Mouse (Mus musculus) mesoderm, embryonic 11.5 days (tissue): ENCODE results near the gene Etv6.
A peak's percentile ranks its signal among the peaks of the same experiment; 100 is the strongest.

Experiments
- DNase-seq: peaks from one replicate; pipeline ENCODE4 v3.0.0-alpha.2; 2012; ENCODE audit warnings: low read depth, low spot score

The Etv6 gene

DNA sequence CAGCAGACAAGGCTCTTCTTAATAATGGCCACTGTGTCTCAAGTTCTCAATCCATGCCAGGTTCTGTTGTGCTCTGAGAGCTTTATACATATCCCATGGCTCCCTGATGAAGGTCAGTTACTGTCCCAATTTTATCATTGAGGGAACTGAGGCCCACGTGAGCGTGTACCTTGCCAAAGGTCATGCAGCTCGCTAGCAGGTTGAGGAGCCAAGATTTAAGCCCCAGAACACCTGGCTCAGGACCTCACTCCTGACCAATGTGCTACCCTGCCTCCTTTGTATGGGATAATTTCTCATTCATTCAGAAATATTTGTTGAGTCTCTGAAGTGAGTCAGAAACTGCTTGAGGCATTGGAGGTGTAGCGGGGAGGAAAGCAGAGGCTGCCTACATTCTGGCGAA, 170.8 kb downstream of the Etv6 start:
- no peak for DNase-seq

DNA sequence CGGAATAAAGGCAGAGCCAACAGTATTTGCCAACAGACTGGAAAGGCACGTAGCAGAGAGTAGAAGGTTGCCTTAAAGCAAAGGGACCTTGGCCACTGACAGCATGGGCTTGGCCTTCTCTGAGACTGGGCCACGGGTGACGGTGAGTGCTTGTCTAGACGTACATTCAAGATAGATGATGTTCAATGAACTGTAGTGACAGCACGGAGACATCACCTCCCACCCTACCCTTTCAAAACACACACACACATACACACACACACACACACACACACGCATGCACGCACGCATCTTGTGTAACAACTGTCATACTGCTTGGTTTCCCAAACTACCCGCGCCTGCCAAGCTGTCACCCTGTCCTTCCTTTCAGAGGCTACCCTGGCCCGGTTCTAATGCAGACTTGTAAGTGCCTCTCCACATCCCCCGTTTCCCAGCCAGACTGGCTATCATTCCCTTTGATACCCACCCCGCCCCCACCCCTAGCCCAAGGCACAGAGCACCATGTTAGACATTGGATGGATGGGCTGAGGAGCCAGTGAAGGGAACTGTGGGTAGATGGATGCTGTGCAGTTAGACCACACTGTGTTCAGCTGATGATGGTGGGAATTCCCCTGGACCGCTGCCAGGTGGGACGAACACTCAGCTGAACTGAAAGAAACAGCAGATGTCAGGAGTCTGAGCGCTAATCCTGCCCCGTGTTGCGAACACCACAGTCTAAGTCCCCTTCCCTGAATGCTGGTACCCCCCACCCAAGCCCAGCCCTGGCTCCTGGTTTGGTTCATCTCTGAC, 172.1 kb downstream of the Etv6 start:
- DNase-seq, result peak; percentile 41

DNA sequence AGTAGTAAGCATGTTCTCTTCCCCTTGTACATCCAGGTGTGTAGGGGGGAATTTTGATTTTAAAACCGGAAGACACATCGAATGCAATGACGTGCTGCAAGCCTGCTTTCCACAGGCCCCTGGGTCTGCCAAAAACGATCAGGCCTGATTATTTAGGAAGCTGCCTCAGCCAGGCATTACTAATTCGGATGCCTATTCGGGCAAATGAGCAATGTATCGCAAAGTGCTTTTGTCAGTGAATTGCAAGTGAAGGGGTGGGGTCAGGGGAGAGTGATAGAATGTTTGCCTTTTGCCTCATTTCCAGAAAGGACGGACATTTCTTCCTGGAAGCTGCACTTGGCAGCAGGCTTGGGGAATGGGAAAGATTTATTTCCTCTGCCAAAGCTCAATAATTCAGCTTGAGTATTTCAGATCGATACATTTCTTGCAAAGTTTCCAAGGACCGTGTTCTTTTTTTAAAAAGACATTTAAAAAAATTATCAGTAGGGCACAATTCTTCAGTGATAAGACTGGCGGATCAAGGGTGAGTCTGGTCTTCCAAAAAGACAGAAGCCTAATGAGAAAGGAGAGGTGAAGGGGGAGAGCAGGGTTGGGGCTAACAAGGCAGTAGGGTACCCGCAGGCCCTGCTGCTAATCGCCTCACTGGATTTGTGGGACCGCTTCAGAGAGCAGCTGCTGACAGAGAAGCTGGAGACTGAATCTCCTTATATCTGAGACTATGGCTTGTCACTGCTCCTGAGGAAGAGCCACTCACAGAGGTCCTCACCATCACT, 172.9 kb downstream of the Etv6 start:
- no peak for DNase-seq

DNA sequence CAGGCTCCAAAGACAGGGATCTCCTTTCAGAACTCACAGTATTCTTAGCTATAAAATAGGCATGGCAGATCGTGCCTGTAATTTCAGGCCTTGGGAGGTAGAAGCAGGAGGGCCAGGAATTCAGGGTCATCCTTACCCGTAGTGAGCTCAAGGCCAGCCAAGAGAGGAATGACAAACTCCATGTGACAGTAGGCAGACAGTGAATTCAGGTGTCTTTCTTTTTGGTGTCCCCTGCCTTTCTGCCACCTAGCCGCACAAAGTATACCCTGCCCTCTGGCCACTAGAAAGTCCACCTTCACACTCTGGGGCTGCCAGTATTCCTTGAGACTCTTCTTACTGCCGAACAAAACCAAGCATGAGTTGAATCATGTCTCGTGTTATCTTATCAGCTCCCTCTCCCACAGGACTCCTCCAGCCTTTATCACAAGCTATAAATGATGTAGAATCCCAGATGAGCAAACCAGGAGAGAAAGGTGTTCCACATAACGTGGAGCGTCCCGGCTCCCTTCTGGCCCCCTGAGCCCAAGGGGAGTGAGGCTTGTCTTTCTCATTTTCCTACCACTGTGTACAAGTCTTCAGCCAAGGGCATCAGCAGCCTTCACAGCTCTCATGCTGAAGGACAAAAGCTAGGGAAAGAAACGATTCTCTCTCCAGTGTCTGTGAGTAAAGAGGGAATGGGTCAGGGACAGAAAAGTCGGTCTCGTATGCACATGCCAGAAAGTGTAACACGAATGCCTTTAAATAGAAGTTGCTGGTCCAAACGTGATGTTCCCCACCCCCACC, 175.4 kb downstream of the Etv6 start:
- no peak for DNase-seq

DNA sequence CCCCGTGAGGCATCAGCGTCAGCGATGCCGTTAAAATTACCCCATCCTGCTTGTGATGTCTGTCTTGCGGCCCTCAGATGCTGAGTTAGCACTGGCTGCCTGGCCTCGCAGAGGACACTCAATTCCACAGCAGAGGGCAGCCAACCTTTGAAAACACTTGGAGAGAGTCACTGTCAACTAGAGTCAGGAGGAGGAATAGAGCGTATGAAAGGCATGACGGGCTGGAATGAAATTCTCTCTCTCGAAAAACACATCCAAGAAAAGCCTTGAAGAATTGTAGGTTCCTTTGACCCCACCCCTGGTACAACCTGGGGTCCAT, 175.9 kb downstream of the Etv6 start:
- DNase-seq, result no peak

DNA sequence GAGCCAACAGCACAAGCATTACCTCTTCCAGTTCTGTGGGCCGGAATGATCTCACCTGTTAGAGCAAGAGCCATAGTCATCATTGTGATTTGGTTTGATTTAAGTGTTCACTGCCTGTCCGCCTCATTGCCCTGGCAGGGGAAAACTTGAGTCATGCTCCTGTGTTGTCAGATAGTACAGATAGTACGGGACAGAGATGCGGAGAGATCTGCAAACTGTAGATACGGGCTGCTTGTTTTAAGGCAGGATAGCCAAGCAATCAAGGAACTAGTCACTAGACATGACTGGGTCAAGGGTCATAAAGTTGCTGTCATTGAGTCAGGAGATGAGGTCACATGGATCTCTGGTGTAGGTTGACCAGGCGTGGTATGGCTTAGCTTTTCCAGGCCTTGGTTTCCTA, 182.2 kb downstream of the Etv6 start:
- DNase-seq, result no peak

DNA sequence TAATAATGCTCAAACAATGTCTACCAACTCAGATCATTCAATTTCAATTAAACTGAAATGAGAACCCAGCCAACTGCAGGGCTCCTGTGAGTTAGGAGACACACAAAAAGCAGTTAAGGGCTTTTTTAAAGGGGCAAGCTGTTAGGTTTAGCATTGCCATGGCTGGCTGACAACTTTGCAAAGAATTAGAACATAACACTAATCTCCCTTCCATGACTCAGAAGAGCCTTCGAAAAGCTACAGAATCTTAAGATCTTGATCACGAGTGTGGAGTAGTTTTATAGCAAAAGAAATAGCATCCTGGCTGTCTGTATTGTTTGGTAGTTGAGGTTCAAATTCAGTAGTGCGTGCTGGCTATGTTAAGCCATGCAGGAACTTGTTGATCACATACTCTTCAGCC, 182.9 kb downstream of the Etv6 start:
- no peak for DNase-seq

DNA sequence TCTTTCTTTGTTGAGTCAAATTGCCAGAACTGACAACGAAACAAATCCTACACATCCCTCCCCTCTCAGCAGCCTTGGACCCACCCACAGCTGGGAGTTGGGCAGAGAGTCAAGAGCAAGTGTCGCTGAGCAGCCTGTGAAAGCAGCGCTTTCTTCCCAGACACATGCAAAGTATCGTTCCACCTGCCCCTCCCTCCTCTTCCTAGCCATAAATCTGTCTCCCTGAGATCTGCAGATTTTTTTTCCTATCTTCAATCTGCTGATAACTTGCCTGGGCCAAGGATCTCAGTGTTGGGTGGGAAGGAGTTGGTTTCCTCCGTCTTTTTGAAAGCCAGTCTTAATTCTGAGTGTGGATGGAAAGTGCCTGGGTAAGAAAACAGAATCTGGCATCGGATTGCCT, 183.9 kb downstream of the Etv6 start:
- DNase-seq, result no peak

DNA sequence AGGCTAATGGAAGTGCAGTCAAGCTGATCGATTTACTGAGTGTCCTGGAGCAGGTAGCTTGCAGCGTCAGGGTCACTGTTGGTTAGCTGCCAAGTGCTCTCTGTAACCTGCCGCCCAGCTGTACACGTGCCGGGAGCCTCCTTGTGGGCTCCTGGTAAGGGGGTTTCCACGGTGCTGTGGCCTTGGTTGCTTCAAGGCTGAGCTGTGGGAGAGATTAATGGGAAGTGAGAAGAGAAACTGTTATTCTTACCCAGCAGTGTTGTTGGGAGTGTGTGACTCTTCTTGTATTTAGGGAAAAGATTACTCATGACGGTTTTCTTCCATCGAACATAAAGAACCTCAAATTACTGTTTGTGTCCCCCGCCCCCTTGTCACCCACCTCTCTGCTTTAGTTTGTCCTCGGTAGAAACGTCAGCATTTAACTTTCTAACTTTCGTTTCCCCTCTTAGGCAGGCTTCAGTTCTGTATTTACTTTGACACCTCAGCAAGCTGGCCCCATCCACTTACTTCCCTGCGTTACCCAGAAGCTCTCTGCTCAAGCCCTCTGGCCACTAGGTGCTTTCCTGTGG, 184.8 kb downstream of the Etv6 start:
- DNase-seq, result no peak

DNA sequence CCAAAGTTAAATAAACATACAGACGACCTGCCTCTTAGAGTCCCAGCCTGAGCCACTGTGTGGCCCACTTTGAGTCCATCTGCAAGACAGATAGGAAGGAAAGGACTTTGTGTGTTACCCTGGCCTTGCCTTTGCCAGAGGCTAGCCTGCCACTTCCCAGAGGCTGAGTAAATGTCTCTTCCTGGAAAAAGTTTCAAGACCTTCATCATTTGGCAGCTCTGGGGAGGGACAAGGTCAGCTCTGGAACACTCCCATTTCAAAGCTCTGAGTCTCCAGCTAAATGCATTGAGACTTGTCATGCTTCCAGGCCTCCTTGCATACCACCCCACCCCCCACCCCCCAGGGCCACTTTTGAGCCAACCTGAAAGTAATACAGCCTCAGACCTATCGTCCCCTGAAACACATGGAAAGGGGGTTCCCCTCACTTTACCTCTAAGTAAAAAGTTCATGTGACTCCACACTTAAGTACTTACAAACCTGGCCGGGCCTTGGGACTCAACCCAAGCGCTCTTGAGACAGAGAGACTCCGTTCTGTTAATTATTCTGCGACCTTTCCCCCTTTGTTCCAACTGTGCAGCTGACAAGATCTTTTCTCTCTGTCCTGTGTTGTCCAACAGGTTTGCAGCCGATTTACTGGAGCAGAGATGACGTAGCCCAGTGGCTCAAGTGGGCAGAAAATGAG, 186.9 kb downstream of the Etv6 start:
- no peak for DNase-seq

DNA sequence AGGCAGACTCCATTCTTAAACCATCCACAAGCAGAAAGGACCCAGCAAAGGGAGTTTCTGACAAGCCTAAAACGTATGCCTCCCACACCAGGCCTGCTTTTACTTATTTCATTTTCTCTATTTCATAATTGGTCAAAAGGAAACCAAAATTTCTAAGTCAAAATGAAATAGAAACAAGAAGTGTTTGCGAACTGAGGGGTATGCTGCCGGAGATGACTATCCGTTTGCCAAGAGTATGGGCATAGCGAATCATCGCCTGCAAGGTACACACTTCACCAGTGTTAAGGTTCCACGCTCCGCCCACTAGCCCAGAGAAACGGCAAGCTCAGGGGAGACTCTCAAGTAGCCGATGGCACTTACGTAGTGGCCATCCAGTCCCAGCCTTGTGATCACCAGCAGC, 190.1 kb downstream of the Etv6 start:
- DNase-seq, result no peak

DNA sequence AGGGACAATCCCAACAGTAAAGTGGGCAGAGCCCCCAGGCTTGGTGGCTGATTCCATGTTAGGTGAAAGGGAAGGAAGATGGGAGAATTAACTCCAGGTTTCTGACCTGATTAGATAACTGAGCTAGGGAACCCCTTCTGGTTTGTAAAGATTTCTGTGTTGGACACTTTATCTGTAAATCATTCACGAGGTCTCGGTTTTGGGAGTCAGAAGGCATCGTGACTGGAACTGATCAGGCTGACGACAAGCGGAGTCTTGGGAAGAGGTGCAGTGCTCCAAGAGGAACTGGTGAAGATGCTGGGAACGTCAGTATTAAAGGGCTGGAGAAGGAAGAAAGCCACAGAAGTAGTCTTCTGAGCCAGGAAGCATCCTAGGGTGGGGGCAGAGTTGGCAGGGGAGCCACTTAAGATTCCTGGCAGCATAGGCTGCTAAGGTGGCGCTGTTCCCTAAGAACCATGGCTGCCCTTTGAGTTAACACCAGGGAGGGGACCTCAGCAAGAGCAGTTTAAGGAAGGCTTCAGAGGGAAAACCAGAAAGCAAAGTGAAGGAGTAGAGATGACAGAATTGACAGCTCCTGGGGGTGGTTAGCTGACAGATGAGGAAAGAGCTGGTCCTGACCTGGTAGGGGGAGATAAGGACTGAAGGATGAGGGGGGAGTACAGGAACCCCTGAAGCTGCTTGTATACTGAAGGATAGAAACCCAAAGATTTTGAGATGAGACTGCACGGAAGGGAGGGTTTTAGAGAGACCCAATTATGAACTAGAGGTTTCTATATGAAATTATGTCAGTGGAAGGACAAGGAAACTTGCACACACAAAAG, 191.1 kb downstream of the Etv6 start:
- no peak for DNase-seq

DNA sequence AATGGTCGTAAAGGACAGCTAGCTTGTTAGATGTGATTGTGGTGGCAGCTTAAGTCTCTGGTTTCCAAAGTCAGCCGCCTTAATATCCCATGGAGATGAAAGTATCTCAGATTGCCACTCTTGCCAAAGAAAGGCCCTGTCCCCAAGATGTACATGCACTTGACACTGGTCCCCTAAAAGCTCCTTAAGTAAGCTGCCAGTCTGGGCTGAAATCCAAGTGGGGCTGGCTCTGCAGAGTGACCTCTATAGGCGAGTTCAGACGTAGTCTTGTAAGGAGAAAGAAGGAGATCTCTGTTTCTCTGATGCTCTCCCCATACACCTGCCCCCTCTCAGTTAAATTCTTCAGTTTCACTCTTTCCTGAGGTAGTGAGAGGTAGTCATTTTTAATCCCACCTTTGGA, 200.8 kb downstream of the Etv6 start:
- no peak for DNase-seq

DNA sequence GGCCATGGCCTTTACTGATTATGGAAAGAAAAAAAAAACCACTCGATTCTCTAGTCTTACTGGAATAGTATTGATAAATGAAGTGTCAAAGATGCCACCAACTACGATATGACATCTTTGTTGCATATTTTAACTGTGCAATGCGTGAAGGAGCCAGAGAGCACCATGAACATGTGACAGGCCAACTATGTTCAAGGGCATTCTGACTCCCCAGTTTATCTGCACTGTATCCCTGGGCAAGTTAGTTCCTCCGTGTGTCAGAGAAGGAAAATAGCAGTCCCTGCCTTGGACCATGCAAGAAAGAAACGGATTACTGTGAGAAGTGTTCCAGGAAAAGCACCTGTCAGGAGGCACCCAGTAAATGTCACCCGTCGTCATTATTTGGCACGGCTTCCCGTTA, 203.0 kb downstream of the Etv6 start:
- DNase-seq, result no peak

DNA sequence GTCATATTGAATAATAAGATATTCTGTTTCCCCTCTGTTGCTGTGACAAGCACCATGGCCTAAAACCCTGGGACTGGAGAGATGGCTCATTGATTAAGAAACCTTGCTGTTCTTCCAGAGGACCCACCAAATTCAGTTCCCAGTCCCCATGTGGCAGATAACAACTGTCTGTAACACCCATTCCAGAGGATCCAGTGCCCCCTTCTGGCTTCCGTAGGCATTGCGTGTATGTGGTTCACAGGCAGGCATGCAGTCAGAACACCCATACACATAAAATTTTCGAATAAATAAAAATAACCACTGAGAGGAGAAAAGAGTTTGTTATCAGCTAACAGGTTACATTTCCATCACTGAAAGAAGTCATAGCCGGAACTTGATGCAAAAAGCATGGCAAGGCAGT, 205.5 kb downstream of the Etv6 start:
- no peak for DNase-seq

DNA sequence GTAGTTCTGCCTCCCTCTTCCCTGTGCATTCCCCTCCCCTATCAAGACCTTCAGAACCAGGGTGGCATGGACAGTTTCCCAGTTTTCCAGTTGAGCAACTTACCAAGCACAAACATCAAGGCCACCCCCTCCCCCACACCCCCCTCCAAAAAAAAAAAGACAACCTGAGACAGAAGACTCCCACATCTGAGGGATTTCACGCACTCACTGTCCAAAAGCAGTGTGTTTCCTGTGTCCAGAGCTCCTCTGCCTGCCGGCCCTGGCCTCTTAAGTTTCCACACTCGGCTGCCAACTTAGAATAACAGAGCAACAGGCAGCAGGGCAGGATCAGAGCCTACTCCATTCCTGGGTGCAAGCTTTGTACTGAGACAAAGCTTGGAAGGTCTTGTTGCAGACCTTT, 207.6 kb downstream of the Etv6 start:
- no peak for DNase-seq

DNA sequence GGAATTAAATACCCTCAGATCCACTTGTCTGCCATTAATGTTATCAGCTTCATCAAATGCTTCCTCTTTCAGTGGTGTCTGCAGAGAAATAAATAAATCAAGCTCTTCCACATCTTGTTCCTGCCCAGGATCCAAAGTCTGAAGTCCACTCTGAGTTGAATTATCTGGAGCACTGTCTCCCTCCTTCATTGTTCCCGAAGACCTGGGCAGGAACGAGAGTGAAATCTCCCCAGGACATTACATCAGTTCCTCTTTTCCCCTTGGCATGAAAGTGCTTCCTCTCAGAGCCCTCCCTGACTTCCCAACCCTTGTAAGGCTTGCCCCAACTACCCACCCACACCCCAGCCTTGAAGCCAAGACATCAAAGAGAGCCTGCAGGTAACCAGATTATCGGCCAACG, 208.0 kb downstream of the Etv6 start:
- no peak for DNase-seq

DNA sequence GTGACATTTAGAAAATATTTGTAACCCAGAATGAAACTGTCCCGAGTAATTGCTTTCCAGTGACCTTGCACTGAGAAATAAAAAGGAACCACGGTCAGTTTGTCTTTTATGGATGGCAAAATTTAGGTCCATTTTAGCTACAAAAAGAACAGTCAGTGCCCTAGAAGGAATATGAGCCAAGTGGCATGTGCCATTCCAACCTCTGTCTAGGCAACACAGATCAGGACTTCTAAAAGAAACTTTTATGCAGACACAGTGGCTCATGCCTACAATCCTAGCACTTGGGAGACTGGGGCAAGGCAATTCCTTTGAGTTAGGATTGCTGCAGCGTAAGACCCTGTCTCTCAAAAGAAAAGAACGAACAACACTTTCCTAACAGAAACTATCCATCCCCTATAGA, 208.6 kb downstream of the Etv6 start:
- no peak for DNase-seq

DNA sequence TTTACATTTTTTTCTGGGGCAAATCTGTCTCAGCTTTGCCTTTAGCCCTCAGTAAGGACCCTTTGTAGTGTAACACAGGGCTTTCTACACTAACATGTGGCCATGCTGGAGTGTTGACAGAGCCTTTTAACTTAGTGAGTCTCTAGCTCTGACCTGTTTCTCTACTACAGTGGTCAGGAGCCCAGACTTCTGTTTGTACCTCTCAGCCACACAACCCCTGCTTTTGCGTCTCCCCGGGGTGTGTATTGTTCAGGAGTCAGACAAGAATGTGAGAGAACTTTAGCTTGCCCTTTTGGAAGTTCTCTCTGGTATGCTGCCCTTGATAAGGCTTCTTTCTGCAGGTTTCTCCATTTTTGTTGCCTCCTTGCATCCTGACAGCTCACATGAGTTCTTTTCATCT, 210.6 kb downstream of the Etv6 start:
- no peak for DNase-seq

DNA sequence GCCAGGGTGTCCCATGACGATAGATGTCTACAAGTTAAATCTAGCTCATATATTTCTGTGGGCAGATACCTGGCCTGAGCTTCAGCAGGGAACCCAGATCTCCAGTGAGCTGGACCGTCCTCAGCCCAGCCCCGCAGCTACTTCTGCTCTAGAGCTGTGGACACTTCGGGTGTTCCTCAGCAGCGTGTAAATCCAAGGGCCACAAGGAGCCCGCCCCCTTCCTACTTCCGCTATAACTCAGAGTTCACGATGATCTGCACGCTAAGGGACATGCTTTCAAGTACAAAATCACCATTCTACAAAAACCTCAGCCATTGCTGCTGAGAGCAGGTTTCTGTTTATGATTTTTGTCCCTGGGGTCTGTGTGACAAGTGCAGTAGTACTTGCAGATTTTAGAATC, 211.8 kb downstream of the Etv6 start:
- no peak for DNase-seq

DNA sequence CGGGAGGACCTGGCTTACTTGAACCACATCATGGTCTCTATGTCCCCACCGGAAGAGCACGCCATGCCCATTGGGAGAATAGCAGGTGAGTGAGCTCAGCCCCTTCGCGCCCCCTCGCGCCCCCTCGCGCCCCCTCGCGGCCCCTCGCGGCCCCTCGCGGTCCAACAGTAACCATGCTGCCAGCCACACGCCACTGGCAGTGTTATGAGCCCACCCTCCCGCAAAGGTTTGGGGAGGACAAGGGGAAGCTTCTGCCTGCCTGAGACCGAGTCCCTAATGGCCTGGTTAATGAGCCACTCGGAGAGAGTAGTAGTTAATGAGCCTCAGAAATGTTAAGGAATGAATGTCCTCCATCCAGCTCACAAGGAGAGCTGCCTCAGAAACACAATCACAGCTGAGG, 213.2 kb downstream of the Etv6 start:
- DNase-seq, result no peak
